Mouse (Mus musculus): ENCODE measurements around the gene Hs3st3b1.

DNA sequence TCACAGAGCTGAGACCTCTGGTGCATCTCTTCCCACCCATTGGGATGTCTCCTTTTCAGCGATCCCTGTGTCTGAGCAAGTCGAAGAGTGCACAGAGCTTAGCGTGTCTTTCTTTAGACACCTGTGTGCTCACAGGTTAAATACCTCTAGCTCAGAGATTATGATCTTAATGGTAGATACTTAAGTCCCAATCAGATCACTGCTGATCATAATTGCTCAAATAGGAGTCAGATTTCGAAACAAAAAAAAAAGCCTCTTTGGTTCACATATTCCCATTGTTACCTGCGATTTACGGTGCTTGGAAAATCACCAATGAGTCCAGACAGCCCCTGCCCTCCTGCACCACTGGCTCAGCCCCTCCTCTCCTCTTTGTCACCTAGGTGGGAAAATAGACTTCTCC is 28.5 kb downstream of the Hs3st3b1 start:
- TF ChIP-seq CTCF (IDR thresholded peaks at IDR 0.05; ENCODE audit: low read depth) (no peak), EP300 (IDR thresholded peaks at IDR 0.05; ENCODE audit: low read depth) (no peak)
